In genomic region chr7:63824009-63824408, GRCm38 (mm10) we compare ENCODE assay signal across 10 mouse cellular contexts.
DNase-seq lines count a peak whose midpoint lies in the region; ATAC-seq lines count a peak whose summit lies in the region.
"Had no signal": no experiment of that assay in that cellular context is flagged by ENCODE, and none has a peak within 500 bp of the region (broad histone marks: within the 10 kb centered on the region; RNA-seq: fewer than 3 reads in every experiment).

No protein-coding gene starts in this region.

- H3K4me1 ChIP-seq in heart, embryonic 16.5 days (ENCODE audit: control insufficient read depth, insufficient read depth, low read length): no peaks in the 10 kb centered on the region
- H3K4me1 ChIP-seq: midbrain, embryonic 12.5 days had no signal

- no peak overlapping the region for H3K4me3 ChIP-seq in heart, embryonic 16.5 days (ENCODE audit: low read length)
- H3K4me3 ChIP-seq: midbrain, embryonic 12.5 days had no signal

- peak overlapping the region; percentile 27; the same call in 1 of the 2 replicates for H3K27ac ChIP-seq in heart, embryonic 16.5 days (ENCODE audit: low read length)
- H3K27ac ChIP-seq: midbrain, embryonic 12.5 days had no signal

- no peaks in the 10 kb centered on the region for H3K9me3 ChIP-seq in heart, embryonic 16.5 days (replicated peaks; ENCODE audit: control insufficient read depth, low read length)
- H3K9me3 ChIP-seq: midbrain, embryonic 12.5 days had no signal

- no peak overlapping the region for H3K9ac ChIP-seq in heart, embryonic 16.5 days (ENCODE audit: low read length)
- H3K9ac ChIP-seq: forebrain, postnatal 0 days; midbrain, embryonic 12.5 days had no signal

- peak; percentile 77 for DNase-seq in ES-CJ7 (ENCODE audit: low read depth, low spot score)
- DNase-seq in adrenal gland, adult (ENCODE audit: inconsistent age in 2 of 2, low spot score in 1 of 2): peak; percentile 71 to 81
- peak; percentile 62 to 65 for DNase-seq in kidney, postnatal 36 days
- no peak for DNase-seq in gastrocnemius, postnatal 10 days
- DNase-seq in layer of hippocampus, postnatal 36 days: no peak
- no peak for DNase-seq in gastrocnemius, postnatal 25 days
- DNase-seq in frontal cortex, adult 2 months (ENCODE audit: extremely low spot score in 1 of 2, low spot score in 1 of 2): no peak
- DNase-seq: forebrain, postnatal 0 days had no signal

- H3K27me3 ChIP-seq in heart, embryonic 16.5 days (ENCODE audit: control insufficient read depth, insufficient read depth, low read length): no peaks in the 10 kb centered on the region
- H3K27me3 ChIP-seq: midbrain, embryonic 12.5 days had no signal

- no peaks in the 10 kb centered on the region for H3K36me3 ChIP-seq in heart, embryonic 16.5 days (ENCODE audit: control insufficient read depth, insufficient read depth)
- H3K36me3 ChIP-seq: midbrain, embryonic 12.5 days had no signal

- no peak for ATAC-seq in heart, embryonic 16.5 days (replicated peaks; ENCODE audit: extremely low read depth, insufficient read depth, low FRiP score)
- ATAC-seq: forebrain, postnatal 0 days had no signal

- 44% methylated on average over 7 of the region's 7 CpGs for WGBS in heart, embryonic 16.5 days

- H3K4me2 ChIP-seq in heart, embryonic 16.5 days (ENCODE audit: low read depth, low read length): no peak overlapping the region
- H3K4me2 ChIP-seq: midbrain, embryonic 12.5 days had no signal

Comparison
In these comparisons a context has a peak if more than half of its experiments do, and no peak if none do; other contexts are left out.
1. DNase-seq: peak in ES-CJ7 (single experiment), adrenal gland, adult (2 of 2) and kidney, postnatal 36 days (2 of 2); none in gastrocnemius, postnatal 10 days (single experiment), layer of hippocampus, postnatal 36 days (0 of 2), gastrocnemius, postnatal 25 days (single experiment) and frontal cortex, adult 2 months (0 of 2).